Mouse (Mus musculus): ENCODE data around the gene Gpsm1.

The Gpsm1 gene

DNA sequence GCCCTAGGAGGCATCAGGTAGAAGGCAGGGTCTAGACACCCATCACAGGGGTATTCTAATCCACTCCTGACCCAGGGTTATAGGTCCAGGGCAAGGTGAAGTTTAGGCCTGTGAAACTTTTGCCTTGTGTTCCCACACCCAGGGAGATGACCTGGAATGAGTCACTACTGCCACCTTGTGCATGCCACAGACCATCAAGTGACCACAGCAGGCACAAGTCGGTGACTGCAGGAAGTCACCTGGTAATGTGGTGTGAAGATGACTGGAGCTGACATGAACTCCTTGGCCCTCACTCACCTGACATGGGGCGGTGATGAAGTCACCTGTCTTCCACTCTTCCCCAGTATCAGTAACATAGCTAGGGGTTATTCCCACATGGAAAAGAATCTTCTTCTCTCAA, 2.5 kb upstream of the Gpsm1 start:
- no peak for DNase-seq (ENCODE audit: low read depth, low spot score)

DNA sequence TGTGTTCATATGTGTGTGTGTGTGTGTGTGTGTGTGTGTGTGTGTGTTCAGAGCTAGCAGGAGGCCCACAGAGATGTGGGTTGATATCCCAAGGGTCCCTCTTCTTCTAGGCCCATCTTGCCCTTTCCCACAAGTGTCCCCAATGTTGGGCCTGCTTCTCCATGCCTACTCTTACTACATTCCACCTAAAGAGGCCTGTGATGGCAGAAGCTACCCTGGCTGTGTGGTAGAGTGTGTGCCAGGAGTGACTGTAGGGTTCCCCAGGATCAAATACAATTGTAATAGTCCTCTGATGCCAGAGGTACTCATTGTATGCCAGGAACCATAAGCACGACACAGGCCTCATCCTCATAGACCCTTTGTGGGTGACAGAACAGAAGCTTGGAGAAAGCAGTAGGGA, 1.9 kb upstream of the Gpsm1 start:
- DNase-seq (ENCODE audit: low read depth, low spot score): no peak

DNA sequence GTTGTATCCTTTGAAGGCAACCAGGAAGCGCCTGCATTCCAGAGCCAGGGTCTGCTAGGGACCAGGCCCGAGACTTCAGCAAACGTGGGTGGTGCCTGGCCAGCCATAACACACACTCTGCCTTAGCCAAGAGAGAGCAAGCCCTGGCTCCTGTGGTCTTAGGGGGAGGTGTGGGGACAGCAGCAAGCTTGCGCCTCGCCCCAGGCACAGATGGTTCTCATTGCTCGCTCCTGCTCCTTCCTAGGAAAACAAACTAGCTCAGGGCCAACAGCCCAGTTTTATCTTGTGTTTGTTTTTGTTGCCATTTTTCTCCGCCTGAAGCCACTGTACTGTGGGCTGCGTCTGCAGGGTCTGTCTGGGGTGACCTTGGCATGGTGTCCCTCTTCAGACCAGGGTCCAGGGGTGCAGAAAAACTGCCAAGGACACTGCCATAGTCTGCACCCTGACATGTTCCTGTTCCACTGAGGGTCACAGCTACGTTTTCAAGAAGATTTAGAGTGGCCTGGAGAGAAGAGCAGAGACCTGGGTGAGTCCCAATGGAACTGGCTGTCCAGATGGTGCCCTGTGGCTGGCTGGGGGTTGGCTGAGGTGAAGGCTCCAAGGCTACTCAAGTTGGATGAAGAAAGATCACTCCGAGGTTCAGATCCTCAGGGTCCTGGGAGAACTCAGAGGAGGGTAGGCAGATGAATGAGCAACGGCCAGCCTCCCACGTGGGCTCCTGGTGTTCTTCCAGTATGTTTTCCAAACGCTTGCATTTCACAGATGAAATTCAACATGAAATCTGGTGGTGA, 839 bp upstream of the Gpsm1 start:
- DNase-seq (ENCODE audit: low read depth, low spot score): no peak

DNA sequence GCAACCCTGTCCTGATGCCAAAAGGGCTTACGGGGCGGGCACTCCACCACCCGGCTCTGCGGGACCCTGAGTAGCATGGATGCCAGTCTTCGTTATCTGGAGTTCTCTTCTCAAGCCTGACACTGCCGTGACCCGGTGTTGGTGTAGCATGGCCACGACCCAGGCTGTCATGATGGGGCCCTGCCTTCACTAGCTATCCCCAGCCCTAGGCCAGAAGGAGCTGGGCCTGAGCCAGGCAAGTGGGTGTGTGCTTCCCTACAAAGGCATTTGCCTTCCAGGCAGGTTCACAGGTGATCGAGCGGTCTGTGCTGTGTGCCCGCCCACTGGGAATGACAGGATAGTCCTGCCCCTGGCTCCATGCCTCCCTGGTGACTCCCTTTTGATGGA, 603 bp downstream of the Gpsm1 start:
- no peak for DNase-seq (ENCODE audit: low read depth, low spot score)

DNA sequence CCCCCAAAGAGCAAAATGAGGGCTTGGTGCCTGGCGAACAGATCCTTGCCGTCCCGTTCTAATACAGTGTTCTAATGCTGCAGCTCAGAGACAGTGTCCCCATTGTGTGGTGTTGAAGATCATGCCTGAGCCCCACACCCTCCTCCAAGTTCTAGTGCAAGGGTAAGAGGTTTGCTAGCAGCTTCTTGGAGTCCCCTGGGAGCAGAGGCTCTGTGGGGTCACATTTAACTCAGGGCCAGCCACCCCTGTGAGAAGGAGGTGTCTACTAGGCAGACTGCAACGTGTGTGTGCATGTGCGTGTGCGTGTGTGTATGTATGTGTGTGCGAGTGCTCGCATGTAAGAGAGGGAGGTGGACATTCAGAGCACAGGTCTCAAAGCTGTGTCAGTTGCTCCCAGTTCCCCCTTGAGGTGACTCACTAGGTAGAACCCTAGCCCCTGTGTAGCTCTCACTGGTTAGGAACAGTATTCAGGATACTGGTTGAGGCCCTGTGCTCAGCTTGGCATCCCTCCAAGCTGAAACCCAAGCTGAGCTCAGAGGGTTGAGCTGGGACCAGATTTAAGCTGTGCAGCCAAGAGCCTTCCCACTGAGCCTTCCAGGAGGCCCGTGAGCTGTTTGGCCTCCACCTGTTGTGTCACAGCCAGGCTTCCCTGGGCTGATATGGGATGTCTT, 1.4 kb downstream of the Gpsm1 start:
- no peak for DNase-seq (ENCODE audit: low read depth, low spot score)

DNA sequence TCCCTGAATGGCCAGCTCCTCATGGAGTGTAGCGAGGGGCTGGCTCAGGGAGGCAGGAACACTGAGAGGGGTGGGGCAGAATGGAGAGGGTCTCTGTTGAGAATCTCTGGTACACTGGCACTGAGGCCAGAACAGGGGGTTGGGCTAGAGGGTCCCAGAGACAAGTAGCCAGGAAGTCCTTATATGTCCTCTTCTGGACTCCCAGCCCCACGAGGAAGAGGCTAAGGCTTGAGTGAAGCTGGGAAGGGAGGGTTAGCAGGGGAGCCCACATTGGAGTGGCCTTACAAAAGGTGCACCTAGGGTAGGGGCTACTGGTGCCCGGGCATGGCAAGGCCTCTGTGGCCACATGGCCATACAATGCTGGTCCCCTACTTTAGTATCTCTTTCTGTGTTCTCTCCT, 2.1 kb downstream of the Gpsm1 start:
- no peak for DNase-seq (ENCODE audit: low read depth, low spot score)

DNA sequence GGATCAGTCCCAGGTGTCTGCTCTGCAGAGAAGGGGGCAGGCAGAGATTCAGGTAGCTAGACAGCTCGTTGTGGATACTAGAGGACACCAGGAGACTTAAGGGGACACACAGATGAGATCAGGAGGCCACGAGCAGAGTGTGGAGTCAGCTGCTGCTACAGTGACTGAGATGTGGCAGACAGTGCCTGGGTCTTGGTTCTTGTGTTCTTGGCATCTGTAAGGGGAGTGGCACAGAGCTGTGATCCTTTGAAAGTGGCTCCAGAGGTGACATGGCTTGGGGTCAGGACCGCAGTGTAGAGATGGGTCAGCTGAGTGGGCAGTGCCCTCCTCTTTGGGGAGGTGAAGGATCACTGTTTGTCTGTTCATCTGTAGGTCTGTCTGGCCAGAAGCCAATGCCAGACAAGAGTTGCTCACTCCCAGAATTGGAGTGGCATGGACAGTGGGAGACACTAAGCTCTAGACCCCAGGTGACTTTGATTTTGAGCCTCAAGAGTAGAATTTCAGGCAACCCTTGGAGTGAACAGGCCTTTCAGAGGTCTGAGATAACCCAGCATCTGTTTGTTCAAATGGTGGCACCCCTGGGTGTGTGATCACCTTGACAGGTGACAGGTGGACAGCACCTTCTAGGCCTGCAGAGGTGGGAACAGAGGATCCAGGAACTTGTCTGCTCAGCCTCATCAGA, 2.8 kb downstream of the Gpsm1 start:
- DNase-seq (ENCODE audit: low read depth, low spot score): no peak

DNA sequence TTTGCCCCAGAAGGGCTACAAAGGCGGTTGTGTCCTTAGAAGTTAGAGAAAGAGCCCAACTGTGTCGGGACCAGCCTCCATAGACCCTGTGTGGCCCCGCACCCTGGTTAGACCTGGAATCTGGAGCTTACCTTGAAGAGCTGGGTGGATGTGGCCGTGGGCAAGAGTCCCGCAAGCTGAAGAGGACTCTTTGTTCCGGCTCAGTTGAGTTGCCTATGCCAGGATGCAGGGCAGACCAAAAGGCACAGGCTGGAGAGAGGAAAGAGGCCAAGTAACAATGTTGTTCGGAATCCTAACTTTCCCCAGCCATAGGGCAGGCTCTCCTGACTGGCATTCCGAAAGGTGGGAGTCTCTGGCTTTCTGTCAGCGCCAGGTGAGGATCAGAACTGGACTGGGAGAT, 3.8 kb downstream of the Gpsm1 start:
- no peak for DNase-seq (ENCODE audit: low read depth, low spot score)

DNA sequence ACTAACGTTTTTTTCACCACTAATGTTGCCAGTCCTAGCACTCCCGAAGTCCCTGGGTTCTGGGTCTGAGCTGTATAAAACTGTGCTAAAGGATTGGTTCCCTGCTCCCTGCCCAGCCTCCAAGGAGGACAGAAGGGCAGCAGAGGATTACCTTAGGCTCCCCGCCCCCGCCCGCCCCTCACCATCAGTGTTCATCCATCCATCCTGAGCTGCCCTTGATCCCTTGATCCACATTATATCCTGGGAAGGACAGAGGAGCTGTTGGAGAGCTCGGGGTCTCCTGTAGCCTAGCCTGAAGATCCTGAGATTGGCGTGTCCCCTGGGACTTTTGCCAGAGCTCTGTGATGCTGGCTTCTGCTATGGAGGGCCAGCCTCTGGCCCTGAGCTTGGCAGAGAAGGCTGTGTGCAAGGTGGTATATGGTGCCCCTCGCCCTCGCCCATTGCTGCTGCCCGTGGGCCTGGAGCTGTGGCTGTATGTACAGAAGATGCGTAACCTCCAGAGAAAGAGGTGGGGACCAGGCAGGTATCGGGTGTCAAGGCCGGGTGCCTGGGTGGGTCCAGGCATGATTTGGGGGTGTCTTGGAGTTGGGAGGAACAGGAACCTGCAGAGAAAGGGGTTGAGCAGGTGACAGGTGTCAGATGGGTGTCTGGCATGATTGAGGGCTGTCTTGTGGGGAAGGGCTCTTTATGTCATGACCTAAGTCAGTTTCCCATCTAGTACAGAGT, 4.4 kb downstream of the Gpsm1 start:
- DNase-seq (ENCODE audit: low read depth, low spot score): no peak

DNA sequence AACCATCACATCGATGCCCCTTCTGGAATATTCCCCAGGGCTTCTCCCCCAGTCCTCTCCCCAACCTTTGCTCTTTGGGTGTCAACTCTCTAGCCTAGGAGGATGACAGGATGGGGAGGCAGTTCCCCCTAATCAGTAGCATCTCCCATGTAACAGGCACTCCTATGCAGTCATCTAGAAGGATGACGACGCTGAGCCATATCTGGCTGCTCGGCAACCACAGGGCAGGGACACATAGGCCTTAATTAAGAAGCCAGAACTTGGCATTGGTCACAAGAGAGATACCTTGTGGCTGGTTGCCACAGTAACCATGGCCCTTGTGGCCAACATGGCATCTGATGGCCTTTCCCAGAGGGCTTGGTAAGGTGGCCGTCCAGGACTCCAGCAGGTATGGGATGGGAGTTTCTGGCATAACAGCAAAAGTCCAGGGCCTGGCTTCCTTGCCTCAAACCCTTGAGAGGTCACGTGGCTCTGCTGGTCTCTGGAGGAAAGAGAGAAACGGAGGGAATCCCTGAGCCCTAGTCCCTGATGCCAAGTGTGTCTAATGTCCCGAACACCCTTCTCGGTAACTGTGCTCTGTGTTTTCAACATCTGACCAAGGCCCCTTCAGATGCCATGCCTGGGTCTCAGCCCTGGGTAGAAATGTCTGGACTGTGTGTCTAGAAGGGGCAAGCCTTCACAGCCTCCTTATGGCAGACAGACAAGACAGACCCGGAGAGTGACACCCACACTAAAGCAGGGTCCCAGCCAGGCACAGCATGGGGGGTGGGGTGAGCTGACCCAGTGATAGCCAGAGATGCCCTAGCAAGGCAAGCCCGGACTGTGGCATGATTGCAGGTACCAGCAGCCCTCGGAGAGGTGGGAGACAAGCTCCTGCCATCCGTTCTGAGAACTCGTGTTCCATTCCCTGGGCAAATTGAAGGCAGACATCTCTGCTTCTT, 5.2 kb downstream of the Gpsm1 start:
- DNase-seq (ENCODE audit: low read depth, low spot score): no peak

DNA sequence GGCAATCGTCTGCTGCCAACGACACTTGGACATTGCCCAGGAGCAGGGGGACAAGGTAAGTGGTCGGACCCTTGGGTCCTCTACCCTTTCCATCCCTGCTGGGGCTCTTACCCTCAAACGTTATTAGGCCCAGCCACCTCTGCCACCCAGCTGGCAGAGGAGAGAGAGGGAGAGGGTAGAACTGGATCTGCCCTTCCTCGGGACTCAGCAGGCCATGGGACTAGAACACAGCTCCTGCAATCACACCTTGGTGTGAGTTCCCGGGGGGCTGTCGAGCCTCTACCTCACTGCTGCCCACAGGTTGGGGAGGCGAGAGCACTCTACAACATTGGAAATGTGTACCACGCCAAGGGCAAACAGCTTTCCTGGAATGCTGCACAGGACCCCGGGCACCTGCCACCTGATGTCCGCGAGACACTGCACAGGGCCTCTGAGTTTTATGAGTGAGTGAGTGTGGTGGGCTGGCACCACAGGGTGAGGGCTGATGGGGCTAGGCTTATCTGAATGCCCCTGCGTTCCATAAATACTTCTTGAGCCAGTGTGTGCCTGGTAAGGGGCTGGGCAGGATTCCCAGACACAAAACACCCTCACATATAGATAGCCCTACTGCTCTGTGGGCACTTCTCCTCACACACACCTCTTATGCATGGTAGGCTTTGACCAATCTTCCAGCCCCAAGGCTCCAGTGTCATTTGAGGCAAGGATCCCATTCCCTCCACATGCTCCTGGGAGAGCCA, 8.4 kb downstream of the Gpsm1 start:
- DNase-seq (ENCODE audit: low read depth, low spot score): no peak

DNA sequence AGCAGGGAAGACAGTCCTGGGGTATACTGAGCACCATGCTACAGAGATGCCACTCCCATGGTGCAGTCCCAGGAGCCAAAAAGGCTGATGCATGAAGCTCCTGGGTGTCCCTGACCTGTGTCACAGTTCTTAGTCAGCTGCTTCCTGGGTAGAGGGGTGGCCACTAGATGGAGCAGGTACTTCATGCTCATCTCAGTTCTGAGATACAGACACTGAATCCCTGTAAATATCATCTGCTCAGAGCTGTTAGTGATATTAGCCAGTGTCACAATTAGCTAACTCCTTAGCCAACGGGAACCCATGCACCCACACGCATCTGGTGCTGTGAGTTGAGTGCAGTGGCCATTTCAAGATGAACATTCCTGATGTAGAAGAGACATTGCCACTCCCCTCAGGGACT, 9.6 kb downstream of the Gpsm1 start:
- no peak for DNase-seq (ENCODE audit: low read depth, low spot score)

DNA sequence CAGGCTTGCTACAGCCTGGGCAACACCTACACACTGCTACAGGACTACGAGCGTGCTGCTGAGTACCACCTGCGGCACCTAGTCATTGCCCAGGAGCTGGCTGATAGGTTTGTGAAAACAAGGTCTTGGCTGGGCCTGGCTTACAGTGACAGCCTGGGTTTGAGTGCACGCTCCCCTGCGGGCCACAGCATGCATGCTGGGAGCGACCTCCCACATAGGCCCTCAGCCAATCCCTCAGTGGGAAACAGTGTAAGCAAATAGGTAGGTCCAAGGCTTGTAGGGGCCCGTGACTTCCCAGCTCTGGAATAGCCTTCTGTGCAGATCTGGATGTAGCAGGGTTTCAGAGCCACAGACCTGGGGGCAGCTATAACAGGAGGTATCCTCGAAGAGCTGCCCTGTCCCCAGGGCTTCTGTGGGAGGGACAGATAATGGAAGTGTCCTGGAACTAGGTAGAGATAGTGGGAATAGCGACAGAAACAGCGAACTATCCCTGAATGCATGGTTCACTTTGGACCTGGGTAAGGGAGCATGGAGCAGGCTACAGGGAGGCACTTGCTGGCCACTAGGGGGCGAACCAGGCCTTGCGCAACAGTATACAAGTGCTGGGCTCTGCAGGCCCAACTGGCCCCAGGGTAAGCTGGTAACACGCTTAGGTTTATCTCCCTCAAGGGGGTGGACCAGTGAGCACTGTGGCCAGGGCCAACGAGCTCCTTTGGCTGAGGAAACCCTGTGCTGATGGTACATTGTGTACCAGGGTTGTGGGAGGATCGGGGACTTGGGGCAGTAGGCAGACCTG, 10.3 kb downstream of the Gpsm1 start:
- no peak for DNase-seq (ENCODE audit: low read depth, low spot score)

DNA sequence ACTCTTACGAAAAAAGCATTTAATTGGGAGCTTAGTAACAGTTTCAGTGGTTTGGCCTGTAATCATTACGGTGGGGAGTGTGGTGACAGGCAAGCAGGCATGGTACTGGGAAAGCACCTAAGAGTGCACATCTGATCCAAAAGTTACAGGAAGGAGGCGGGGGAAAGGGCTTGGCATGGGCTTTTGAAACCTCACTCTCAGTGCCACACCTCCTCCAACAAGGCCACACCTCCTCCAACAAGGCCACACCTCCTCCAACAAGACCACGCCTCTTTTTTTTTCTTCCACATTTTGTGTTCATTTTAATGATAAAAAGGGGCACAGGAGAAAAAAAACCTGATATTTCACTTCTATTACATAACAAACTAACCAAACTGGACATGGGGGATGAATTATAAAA, 12.5 kb downstream of the Gpsm1 start:
- no peak for DNase-seq (ENCODE audit: low read depth, low spot score)

DNA sequence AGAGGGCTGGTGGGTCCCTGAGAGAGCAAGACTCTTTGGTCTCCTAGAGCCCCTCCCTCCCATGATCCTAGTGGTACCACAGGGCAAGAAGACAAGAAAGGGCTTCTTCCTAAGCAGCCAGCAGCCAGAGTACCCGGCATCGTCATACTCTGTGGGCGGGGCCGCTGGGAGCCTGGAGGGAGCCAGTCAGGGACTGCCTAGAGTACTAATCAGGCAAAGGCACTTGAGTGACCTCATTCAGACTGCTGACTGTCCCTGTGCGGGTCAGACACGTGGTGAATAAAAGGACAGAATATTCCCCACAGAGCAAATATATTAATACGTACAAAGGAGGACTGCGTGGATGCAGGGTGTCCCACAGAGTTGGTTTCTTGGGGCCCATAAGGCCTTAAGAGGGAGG, 14.1 kb downstream of the Gpsm1 start:
- DNase-seq (ENCODE audit: low read depth, low spot score): no peak

DNA sequence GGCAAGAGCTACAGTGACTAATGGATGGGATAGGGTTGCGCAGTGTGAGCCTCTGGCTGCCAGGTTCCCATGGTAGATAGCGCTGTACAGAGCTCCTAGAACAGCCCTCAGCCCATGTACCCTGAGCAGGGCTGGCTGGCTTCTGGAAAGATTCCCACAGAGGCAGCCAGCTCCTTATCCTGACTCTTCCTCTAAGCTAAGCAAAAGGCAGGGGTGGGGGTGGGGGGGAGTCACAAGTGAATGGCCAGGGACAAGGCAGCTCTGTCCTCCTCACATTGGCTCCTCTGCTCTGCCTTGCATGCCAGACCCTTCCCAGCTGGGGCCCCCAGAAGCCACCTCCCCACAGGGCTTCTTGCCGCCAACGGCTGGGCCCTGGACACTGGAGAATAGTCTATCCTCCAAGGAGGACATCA, 14.7 kb downstream of the Gpsm1 start:
- DNase-seq (ENCODE audit: low read depth, low spot score): no peak

DNA sequence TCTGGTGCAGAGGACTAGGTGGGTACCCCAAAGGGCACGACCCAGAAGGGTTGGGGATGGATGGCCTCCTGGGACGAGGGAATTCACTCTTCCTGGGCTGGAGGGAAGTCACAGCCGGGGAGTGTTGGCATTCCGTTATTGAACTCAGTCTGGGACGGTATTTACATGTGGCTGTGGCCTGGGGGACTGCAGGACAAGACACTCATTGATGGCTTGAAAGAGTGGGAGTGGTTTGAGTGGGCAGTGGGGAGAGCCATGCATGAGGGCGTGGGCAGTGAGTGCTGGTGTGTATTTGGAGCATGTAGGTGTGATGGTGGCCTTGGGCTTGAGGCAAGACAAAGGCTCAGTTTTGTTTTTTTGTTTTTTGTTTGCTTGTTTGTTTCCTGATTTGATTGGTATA, 15.4 kb downstream of the Gpsm1 start:
- DNase-seq (ENCODE audit: low read depth, low spot score): no peak

DNA sequence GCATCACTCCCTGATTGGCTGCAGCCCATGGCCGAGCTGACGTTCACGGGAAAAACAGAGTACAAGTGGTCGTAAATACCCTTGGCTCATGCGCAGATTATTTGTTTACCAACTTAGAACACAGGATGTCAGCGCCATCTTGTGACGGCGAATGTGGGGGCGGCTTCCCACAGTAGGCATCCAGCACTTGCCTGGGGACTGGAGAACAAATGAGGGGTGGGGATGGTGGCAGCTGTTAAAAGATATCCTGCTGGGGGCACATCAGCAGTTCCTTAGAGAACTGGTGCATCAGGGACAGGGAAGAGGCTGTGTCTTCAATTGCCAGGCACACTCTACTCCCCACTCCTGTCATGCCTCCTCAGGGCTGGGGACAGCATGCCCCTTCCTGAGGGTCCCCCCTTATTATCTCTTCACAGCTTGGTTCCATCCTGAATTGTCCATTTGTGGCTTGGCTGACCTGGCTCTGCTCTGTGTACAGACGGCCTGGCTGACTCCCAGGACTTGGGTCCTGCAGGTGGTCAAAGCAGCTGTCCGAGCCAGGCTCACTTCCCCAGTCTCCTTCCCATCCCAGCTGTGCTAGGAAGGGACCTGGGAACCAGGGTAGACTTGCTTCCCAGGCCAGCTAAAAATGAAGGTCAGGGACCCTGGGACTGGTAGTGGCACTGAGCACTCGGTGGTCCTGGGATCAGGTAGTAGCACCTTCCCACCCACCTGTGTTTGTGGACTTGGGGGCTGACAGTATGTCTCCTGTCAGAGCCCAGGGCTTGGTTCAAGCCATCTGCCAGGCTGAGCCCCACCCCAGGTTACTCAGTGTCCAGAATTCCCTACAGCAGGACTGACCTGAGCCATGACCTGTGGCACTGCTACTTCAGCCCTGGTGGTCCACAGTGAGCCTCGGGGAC, 23.2 kb downstream of the Gpsm1 start:
- DNase-seq (ENCODE audit: low read depth, low spot score): no peak

DNA sequence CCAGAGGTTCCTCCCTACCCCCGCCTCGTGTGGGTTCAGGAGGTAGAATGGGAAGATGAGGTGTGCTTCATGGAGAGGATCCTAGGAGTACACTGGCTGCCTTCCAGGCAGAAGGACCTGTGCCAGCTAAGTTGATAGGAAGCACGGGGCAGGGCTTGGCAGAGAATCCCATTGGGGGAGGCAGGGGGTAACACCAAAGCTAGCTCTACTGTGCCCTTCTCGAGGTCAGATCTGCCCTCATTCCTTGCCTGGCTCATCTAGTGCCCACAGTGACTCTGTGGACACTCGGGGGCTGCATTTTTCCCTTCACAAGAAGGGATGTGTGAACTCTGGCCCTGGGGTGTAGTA, 23.9 kb downstream of the Gpsm1 start:
- no peak for DNase-seq (ENCODE audit: low read depth, low spot score)
